Mouse (Mus musculus) heart, adult 2 months (tissue): ENCODE data around the gene Fam163a.
"Not testable (repeated sequence)": the region's sequence is repeated elsewhere in the genome, so short reads cannot be mapped to it uniquely, and the experiment has no call there.

Source experiments
- CTCF ChIP-seq: fragments of 200-600 bp; IDR thresholded peaks from 2 replicates; pipeline ENCODE4 v1.8.1; 2022; ENCODE audit warnings: antibody characterized with exemption, mild to moderate bottlenecking, moderate library complexity
- POLR2A ChIP-seq: fragments of 200-500 bp; IDR thresholded peaks from 2 replicates; pipeline ENCODE4 v1.6.1; 2011; ENCODE audit warnings: mild to moderate bottlenecking, low read depth, low read length, control low read depth; ENCODE audit not compliant: insufficient read depth

DNA sequence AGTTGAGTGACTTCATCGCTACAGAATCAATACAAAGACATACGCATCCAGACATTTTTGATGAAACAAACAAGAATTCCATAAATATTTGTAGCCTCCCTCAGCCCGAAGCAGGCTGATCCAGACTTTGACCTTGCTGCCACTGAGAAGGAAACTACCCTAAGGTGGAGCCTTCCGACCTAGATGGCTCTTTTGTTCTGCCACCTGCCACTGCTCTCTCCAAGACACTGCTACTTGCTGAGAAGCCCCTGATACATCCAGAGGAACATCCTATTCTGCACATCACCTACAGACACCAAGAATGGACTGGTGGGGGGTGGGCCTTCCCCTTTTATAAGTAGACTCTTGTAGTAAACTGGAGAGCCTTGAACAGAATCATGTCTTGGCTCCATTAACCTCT lies 46.3 kb upstream of the Fam163a start:
- TF ChIP-seq CTCF, POLR2A: not testable (repeated sequence)
